Mouse (Mus musculus): ENCODE results near the gene Pitpnc1. TPM values are rescaled to one million over a fixed set of nuclear protein-coding genes. Genes with fewer than 3 reads are reported as not detected.

Pitpnc1 gene
- total RNA-seq (2023), result 10 to 100 TPM; 29.9 to 36.8 TPM

DNA sequence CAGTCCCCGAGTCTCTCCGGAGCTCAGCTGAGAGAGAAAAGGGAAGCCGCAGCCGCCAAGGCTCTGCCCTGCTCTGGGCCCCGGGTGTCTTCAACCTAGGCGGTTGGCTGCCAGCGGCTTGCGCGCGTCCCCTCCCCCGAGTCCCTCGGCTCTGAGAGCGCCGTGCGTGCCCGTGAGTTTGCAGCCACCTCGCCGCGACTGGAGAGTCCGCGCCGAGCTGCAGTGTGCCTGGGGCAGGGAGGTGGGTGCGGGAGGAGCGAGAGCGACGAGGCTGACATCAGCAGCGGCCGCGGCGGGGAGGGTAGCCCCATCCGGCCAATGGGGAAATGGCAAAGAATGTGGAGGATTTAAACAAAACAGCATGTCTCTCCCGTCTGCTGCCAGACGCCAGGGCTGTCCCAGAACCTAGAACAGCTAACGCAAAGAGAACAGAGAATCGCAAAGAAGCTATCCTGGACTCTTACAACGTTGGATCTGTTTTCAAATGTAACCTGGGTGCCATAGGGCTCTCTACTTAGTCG is at the start of gene Pitpnc1:
Pitpnc1 (minus strand) TSS at position 179 of the 521 bp plus-strand sequence.

DNA sequence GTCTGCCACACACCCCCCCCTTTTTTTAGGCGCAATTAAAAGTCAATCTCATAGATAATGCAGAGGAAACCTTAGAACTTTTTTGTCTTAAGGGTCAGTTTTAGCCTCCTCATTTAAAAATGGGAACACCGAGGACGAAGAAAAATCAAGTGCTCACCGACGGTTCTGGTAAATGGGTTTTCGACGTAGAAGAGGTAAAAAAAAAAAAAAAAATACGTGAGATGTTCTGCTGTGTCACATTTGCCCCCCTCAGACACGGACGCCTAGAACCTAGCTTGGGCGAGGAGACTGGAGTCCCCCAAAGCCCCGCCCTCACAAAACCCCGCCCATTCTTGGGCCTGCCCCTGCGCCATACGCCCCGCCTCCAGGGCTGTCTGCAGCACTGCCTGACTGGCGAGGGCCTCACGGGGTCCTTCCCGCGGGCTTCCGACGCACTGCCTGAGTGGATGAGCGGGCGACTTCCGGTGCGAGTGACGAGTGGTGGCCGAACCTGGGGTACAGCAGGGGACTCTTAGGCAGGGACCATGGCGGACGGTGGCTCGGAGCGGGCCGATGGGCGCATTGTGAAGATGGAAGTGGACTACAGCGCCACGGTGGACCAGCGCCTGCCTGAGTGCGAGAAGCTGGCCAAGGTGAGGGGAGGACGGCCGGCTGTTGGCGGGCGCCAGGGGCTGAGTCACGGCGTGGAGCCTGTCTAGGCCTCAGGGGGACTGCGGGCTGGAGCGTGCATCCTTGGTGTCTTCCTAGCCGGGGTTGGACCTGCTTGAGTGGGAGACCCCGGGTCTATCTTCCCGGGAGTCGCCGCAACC is 8.8 kb upstream of the Pitpnc1 start, which contains the start of gene Psmd12:
Psmd12 (plus strand) TSS at position 432 of the 809 bp plus-strand sequence.

DNA sequence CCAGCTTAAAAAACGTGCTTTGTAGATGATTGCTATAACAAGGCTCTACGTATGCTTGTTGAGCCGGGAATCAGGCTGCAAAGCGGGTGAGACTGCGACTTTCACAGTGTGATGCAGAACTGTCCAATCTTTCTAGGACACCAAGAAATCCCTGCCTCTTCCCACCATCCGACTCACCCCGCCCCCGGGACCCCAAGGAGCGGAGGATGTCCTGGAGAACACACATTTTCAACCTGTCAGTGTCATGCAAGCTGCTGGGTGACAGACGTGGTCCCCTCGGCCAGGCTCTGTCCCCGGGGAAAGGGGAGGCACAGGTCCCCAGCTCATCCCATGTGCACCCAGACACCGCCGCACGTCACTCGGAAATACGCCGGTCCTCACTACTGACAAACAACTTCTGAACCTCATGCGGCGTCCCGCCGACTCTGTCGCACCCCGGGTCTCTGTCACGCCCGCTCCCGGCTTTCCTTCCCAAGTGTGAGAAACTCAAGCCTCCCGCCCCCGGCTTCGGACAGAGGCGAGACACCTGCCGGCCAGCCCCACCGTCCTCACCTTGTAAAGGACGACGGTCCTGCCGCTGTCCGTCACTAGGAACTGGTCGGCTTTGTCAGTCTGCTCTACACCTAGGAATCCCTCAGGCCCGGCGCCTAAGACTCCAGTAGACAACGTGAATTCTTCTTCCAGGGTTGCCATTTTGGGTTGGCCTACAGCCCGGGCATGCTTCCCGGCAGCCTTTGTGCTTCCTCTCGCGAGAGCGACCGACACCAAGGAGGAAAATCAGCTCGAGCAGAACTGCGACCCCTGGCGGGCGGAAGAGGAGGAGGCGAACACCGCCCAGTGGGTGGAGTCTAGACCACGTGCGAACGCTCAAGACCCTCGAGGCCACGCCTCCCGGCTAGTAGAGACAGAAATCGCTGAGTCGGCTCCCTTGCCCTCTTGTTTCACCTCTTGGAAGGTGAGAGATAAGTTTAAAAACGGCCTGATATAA is 281.6 kb downstream of the Pitpnc1 start, which contains the start of gene Nol11:
Nol11 (minus strand) TSS at position 817 of the 988 bp plus-strand sequence.

Other genes with a start within 250 kb of the Pitpnc1 start
- 10 to 100 TPM; 30.9 to 31.0 TPM for gene Psmd12, start 8.8 kb upstream of the Pitpnc1 start, total RNA-seq (2023)
- gene Helz, start 77.2 kb upstream of the Pitpnc1 start, total RNA-seq (2023), result 10 to 100 TPM; 23.9 to 26.4 TPM
- not detected for gene Cacng1, start 245.8 kb upstream of the Pitpnc1 start, total RNA-seq (2023)